Mouse (Mus musculus) right cerebral cortex, adult 2 months (tissue): ENCODE measurements around the gene Chd6.

Source experiments
- DNase-seq, 2 experiments: peaks; one replicate each; pipeline ENCODE4 v3.0.0; 2021 to 2022; ENCODE audit warnings: low spot score in 2 of 2

Chd6 gene

DNA sequence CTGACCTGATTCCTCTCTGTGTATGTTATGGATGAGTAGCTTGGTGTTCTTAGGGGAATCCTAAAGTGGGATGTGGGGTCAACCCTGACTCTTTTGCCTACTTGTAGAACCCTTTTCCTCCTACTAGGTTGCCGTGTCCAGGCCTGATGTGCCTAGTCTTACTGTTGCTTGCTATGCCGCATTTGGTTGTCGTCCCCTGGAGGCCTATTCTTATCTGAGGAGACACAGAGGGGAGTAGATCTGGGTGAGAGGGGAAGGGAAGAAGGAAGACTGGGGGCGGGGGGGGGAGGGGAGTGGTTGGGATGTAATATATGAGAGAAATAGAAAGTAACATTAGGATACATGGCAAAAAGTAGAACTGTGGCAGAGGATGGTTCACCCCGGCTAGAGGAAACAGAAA is 33.3 kb downstream of the Chd6 start:
- DNase-seq = no peak

DNA sequence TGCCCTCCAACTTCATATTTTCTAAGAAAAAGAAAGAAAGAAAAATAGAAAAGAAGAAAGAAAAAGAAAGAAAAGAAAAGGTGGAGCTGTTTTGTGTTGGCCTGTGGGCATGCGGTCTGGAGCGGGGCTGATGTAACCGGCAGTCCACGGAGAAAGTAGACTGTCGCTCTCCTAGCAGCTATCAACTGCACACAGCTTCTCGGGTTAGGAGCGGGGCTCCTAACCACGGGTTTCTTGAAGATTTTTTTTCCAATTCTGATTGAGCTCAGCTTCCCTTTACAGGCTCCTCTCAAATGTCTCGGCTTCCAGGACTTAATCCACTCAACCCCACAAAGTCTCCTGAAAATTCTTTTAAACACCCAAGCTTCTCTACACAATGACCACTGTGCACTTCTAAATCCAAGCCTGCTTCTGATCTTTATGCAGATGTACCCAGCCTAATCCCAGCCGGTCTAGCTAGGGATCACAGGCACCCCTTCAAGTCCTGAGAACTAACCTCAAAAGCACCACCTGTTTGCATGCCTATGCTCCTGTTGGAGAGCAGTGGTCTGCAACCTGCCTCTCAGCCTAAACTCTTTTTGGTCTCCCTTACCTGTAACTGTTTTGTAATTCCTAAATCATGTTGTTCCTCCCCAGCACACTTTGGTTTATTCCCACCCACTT is 42.6 kb downstream of the Chd6 start:
- no peak for DNase-seq

DNA sequence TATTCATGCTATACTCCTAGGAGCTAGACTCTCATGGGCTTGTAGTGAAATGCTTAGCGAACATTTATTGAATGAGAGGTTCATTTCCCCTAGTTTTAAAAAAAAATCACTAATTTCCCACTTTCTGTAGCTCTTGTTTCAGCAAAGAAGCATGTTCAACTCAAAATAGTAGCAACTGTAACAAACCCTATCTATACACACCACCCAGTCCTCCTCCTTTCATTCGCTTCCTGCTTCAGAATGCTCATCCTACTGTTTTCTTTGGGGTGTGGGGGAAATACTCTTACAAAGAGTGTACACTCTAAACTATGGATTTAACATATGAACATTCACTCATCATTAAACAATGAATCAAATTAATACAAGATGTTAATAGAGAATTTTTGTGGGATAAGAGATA is 43.3 kb downstream of the Chd6 start:
- no peak for DNase-seq

DNA sequence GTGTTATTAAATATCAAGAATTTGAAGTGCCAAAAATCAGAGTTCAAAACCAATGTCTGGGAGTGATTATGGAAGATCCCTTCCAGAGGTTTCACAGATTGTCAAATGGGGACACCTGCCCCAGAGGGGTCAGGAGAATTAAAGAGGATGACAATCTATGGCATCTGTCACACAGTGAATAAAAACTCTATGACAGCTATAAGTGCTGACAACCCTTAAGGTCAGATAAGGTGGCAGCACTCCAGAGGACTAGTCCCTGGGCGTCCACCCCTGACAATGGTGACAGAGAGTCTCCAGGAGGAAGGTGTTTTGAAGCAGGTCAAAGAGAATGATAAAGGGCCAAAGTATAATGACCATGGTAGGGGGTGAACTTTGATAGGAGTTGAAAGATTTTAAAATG is 44.0 kb downstream of the Chd6 start:
- no peak for DNase-seq

DNA sequence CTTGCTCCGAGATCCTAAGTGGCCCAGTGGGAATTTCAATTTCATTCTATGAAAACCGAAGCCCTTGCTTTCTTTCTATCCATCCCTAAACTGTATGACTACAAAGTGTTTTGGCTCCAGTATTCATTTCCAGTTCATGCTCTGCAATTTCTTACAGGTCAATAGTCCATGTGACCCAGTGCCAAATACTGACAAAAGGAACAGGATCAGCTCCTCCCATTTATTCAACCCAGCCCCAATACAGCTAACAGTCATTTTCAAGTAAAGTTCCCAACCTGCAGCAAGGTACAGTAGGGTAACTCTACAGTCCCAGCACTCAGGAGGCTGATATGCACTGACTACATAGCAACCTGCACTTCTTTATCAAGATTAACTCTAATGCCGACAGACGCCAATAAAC is 50.0 kb downstream of the Chd6 start:
- DNase-seq = no peak

DNA sequence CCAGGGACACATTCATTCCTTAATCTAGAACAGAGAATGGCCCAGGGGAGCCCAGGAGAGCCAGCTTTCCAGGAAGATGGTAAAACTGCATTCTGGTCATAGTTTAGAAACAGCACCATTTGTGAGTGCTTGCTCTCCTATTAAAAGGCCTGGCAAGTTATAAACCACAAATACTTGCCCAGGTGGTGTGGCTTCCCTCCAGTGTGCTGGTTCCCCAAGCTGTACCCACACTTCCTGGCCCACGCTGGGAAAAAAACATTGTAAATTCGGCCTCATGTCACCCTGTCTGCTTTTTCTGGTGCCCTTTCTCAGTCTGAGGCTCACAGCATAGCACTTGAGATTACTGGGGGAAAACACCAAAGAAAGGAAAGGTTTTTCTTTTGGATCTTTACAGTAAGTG is 55.1 kb downstream of the Chd6 start:
- peak in 1 of 2 experiments; percentile 14 for DNase-seq

DNA sequence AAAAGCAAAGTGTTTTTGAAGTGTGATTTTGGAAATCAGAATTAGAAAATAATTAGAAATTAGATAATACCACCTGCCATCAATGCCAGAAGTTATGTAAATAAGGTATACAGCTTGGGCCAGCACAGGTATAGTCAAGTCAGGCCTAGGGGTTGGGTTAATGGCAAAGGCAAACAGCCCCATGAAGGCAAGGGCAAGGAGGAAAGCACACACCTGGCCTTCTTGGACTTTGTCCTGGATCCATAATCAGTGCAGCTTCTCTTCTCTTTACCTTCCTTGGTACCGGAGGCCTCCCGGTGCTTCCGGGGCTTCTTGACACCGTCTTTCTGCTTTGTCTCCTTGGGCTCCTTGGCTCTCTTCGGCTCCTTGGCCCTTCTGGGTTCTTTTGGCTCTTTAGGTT is 56.7 kb downstream of the Chd6 start:
- no peak for DNase-seq

DNA sequence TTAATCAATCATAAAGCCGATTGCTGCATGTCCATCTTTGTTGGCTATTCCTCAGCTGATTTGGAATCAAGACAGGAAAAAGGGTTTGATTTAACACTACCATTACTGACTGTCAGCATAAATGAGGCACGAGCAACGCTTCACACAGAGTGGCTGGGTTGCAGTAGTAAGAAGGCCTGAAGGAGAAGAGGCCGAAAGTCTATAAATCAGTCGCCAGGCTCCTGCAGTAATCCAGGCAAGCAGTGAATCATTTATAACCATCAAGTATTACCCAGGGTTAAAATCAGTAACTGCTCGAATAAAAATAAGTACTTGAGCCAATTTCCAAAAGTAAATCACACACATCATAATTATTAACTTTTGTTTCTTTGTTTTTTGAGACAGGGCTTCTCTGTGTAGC is 59.4 kb downstream of the Chd6 start:
- no peak for DNase-seq

DNA sequence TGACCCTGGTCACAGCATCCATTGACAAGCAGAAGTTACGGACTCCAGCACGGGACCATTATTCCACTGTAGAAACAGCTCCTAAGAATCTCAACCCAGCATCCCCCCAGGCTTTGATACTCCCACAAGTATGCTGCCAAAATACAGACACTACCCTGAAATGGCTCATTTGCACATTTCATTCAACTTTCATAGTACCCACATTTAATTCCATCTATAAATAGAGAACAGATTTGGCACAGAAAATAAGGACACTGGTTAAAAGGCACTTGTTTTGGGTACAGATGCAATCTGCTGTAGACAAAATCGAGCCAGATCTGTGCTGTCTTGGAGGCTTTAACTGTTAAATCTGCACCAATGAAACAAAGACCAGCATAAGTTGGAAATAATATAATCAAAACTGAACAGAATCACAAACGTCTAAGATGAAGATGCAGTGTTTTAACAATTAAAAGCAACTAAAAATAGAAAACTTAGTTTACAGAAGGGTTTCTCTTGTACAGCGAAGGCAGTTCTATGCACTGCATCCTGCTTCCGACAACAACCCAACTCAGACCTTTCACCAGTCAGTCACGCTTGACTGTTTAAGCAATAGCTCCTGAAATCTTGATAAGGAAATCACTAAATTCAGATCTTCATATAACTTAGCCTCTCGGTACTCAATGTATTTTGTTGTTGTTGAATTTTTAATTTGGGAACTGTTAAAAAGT is 64.2 kb downstream of the Chd6 start:
- peak; percentile 19 to 25 for DNase-seq

DNA sequence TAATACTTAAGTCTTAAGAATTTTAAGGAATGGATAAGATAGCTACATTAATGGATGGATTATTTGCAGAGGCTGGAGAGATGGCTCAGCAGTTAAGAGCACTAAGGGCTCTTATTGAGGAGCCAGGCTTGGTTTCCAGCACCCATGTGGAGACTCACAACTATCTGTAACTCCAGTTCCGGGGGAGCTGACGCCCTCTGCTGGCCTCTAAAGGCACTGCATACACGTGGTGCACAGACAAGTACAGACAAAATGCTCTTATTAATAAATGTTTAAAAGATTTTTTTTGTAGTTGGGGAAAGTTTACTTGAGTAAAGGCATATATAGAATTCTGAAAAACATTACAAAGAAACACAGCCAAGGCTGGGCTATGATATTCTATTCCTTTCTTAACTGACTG is 66.0 kb downstream of the Chd6 start:
- no peak for DNase-seq

DNA sequence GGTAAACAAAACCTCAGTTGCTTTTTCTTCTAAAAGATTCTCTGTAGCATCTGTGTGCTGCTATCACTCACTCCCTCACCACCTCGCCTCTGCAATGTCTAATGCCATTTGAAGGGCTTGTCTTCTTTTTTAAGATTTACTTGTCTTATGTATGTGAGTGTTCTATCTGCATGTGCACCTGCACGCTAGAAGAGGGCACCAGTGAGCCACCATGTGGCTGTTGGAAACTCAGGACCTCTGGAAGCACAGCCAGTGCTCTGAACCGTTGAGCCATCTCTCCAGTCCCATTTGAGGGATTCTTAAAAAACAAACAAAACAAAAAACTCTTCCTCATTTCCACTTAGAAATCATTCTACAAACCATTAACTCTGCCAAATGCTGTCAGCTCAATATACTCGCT is 68.1 kb downstream of the Chd6 start:
- no peak for DNase-seq

DNA sequence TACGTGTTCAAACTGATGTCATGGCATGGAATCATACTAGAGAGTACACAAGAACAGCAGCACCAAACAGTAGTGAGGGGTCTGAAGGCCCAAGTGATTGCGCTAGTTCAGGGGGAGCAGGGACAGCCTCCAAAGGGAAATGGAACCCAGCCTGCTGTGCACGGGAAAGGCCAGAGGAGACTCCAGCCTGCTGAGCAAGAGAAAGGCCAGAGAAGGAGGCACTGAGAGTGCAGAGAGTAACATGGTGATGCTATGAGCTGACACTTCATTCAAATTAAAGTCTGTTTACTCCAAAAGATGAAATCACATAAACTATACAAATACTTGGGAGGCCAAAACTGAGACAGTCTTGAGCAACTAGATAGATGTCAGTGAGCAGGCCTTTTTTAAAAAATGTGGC is 71.1 kb downstream of the Chd6 start:
- no peak for DNase-seq

DNA sequence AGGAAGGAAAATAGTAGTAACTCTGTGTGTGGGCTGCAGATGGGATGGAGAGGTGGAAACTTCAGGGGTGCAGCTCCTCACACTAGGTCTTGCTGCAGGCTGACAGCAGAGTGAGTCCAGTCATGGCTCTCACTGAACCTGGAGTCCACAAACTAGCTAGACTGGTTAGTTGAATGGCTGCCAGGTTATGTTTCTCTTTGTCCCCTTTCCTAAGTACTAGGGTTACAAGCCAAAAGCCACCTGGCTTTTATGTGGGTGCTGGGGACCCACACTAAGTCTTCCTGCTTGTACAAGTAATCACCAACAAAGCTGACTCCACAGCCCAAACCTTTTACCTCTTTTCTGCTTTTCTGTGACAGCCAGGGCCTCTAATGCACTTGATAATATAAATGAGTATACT is 75.7 kb downstream of the Chd6 start:
- no peak for DNase-seq

DNA sequence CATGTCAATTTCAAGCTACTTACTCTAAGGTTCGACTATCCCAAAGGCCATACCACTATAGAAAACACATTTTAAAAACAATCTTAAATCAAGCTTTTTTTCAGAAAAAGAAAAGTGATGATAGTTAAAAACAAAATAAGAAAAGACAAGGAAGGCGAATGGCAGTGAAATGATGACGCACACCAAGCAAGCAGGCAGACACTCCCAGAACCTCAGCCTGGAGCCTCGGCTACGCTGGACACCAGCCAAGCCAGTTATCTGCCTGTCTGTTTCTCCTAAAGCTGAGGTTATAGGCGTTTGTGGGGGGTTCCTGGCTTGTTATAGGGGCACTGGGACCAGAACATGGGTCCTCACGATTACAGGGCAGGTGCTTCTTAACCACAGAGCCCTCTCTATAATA is 76.5 kb downstream of the Chd6 start:
- no peak for DNase-seq

DNA sequence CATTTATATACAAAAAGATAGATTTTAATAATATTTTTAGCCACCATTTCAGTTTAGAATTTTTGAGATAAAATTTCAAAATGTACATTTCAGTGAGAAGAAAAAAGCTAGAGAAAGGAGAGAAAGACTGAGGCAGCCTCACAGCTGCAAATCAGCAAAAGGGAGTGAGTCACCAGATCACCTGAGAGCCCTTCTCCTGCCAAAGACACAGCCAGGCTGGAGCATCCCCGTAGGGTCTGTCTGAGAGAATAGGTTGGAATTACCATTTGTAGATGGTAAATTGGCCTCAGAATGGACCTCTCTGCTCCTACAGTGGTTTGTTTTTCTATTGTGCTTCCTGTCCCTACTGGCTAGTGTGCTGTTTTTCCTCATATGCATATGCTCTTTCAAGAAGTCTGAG is 84.3 kb downstream of the Chd6 start:
- no peak for DNase-seq

DNA sequence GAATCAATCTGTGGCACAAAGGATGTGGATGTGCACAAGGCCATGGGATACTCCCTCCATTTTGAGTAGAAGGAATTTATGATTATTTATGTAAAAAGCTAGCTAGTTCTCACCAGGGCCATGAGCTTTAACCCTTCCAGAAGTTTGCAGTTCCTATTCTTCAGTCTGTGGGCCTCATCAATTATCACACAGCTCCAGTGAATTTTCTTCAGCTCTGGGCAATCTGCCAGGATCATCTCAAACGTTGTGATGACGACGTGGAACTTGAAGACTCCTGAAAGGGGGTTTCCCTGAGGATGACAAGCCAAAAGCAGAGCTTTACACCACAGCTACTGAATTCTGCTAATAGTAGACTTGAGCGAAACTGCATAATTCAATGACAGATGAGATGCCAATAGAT is 91.0 kb downstream of the Chd6 start:
- DNase-seq = no peak

DNA sequence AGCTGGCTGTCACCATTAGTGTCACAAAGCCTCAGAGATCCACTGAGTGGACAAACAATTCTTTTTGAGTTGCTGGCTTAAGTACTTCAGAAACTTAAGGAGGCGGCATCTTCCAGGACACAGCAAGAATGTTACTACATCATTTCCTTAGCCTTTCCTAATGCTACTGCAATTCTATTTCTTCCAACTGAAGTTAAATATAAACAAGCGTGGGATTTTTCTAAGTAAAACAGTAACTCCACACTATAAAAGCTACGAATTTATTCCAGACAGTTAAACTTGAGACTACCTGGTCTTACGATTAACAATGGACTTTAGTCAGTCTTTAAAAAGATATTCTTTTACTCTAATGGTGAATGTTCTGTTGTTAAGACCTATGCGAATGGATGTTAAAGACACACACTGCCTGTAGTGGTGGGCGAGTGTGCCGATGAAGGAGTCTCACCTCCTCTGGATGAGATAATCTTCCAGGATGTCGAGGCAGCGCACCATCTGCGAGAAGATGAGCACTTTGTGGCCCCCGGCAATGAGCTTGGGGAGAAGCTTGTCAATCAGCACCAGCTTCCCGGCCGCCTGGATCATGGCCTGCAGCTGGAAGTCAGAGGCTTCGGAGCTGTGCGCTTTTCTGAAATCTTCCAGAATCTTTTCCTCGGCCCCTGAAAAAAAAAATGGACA is 96.2 kb downstream of the Chd6 start:
- peak; percentile 48 to 67 for DNase-seq

DNA sequence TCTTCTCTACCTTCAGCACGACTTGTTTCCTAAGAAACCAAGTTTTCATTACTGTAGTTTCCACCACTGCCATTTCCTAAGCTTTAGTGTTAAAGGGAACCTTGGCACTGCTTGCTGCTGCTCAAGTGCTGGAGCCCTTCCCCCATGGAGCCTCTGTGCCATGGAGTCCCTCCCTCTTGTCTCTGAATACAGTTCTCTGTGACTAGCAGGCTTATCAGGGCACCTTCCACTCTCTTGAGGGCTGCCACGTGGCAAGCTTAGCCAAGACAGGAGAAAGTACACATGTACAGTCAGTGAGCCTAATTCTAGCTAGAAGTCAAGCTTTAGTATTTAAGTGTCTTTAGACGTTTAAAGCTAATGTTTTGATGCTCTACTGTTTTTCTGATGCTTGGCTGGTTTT is 104.5 kb downstream of the Chd6 start:
- no peak for DNase-seq

DNA sequence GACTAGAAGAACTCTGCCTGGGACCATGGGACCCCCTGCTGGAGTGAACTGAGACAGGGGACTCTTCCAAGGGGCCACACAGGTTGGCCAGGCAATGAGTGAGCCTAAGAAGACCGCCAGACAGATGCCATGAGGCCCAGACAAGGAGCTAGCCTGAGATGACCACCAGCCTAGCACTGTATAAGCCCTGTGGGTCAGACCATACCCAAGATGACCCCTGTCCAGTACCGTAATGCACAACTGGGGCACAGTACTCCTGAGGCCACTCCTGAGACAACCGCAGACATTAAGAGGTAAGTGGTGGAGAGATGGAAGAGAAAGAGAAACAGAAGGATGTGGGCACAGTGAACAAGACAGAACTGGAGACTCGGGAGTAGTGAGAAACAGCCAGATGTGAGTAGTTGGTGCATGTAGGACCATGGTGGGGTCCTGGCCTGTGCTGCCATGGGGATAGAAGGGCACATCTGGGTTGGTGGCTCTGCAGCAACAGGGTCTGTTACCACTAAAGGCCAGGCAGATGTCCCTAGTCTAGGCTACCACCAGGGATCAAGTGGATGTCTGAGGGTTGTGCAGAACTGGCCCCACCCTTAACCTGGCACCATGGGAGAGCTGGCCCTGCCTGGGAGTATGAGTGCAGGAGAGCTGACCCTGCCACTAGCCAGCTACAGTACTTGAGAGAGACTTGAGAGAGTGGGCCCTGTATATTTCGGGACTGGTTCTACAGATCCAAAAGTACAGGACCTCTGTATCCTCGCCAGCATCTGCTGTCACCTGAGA is 111.7 kb downstream of the Chd6 start:
- DNase-seq = no peak

DNA sequence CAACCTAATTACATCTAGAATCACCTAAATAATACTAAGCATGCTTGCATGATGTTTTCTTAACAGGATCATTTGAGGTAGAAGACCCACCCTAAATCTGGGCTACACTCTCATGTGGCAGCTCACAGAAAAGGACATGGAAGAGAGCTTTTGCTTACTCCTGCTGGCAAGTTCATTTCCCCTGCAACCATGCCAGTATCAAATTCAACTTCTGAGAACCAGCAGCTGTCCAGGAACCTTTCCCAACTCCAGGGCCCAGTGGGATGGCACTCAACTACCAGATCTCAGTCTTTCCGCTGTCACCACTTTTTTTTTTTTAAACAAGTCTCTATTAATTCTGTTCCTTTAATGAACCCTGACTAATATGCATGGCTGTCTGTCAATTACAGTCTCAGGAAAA is 114.7 kb downstream of the Chd6 start:
- DNase-seq = no peak

DNA sequence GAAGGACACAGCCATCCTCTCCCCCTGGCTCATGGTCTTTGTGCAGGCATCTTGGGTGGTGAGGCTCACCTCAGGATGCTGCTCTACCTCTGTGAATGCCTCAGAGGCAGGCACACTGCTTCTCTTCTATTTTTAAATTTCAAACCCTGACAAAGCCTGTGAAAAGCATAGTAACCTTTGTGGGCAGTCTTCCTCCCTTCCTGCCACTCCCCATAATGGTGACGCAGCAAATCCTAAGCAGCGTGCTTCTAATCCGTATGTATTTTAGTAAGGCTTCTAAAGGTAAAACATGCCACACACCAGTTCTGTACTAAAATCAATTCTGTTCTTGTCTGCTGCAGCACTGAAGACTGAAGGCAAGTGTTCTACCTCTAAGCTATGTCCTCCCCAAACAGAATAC is 116.4 kb downstream of the Chd6 start:
- no peak for DNase-seq

DNA sequence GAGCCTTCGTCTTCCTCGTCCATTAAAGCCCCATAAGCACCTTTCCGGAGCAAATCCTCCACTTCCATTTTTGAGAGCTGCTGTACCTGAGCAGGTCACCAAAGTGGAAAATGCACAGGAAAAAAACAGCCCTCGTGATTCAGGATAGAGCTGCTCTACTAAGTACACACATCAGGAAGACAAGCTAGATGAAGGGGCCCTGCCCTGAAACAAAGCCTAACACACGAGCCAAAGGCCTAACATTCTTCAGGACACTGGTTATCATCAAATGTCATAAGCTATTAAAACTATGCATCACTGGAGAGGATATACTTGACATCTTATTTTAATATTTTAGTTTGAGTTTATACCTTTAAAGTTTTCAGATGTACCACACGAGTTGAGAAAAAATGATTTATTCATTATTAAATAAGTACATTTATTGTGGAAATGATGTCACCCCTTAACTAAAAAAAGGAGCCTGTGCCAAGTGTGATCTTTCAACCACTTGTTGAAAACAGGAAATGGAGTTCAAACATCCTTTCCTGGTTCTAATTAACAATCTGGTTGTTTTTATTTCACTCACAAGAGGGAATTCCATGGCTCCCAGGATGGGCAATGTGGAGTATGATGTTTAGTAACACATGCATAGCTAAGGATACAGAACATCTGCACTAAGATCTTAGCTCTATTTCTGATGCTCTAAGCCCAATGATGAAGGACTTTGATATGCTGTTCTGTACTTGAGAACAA is 118.4 kb downstream of the Chd6 start:
- no peak for DNase-seq
